In genomic region chr7:112743063-112743462, GRCm38 (mm10) we compare ENCODE assay signal across 10 mouse cellular contexts.
A peak's percentile ranks its signal among the peaks of the same experiment; 100 is the strongest.
DNase-seq lines count a peak whose midpoint lies in the region; ATAC-seq lines count a peak whose summit lies in the region.
"Had no signal": no experiment of that assay in that cellular context is flagged by ENCODE, and none has a peak within 500 bp of the region (broad histone marks: within the 10 kb centered on the region; RNA-seq: fewer than 3 reads in every experiment).

No protein-coding gene starts in this region.

- no peaks in the 10 kb centered on the region for H3K9me3 ChIP-seq in midbrain, embryonic 10.5 days (replicated peaks)
- no peaks in the 10 kb centered on the region for H3K9me3 ChIP-seq in midbrain, embryonic 16.5 days (replicated peaks; ENCODE audit: control insufficient read depth, low read length, poor library complexity, severe bottlenecking)
- H3K9me3 ChIP-seq in stomach, embryonic 16.5 days (replicated peaks; ENCODE audit: control insufficient read depth, low read length) = no peaks in the 10 kb centered on the region

- no peaks in the 10 kb centered on the region for H3K27me3 ChIP-seq in midbrain, embryonic 10.5 days (ENCODE audit: low read depth, poor library complexity, severe bottlenecking)
- H3K27me3 ChIP-seq in midbrain, embryonic 16.5 days (ENCODE audit: control insufficient read depth, insufficient read depth, low read depth, low read length) = no peaks in the 10 kb centered on the region
- H3K27me3 ChIP-seq in stomach, embryonic 16.5 days (ENCODE audit: control insufficient read depth, insufficient read depth, low read length) = no peaks in the 10 kb centered on the region

- no peak for ATAC-seq in midbrain, embryonic 16.5 days
- peak; percentile 41; the same call in 1 of the 2 replicates for ATAC-seq in stomach, embryonic 16.5 days (ENCODE audit: insufficient read depth, low FRiP score)

- peak; percentile 42 for DNase-seq in embryo, embryonic 10 days (ENCODE audit: low spot score)
- DNase-seq in embryo, embryonic 11 days = no peak
- DNase-seq in midbrain, embryonic 10.5 days (ENCODE audit: low spot score) = no peak
- DNase-seq in kidney, postnatal 25 days = peak; percentile 66 to 75
- no peak for DNase-seq in spleen, postnatal 14 days (ENCODE audit: low spot score in 2 of 2)
- no peak for DNase-seq in urinary bladder, postnatal 25 days (ENCODE audit: low spot score)
- DNase-seq: thymus, postnatal 25 days had no signal

- peak overlapping the region; percentile 36; the same call in 1 of the 2 replicates for H3K4me3 ChIP-seq in midbrain, embryonic 10.5 days
- no peak overlapping the region for H3K4me3 ChIP-seq in midbrain, embryonic 16.5 days (ENCODE audit: low read depth, low read length)
- H3K4me3 ChIP-seq in stomach, embryonic 16.5 days (replicated peaks; ENCODE audit: low read length) = no peak overlapping the region

- peaks cover 88% of the 10 kb centered on the region for H3K4me1 ChIP-seq in midbrain, embryonic 10.5 days
- peaks cover 24% of the 10 kb centered on the region for H3K4me1 ChIP-seq in midbrain, embryonic 16.5 days (ENCODE audit: control insufficient read depth, insufficient read depth, low read length)
- peaks cover 34% of the 10 kb centered on the region for H3K4me1 ChIP-seq in stomach, embryonic 16.5 days (ENCODE audit: control insufficient read depth, insufficient read depth, low read length)

- H3K4me2 ChIP-seq in midbrain, embryonic 16.5 days (ENCODE audit: low read length) = no peak overlapping the region
- 0 out of 2 replicates have a peak overlapping the region, but pooled peaks have one; percentile 38 for H3K4me2 ChIP-seq in stomach, embryonic 16.5 days (ENCODE audit: low read depth, low read length)

- no peak overlapping the region for H3K9ac ChIP-seq in midbrain, embryonic 16.5 days (ENCODE audit: low read depth, low read length)
- 0 out of 2 replicates have a peak overlapping the region, but pooled peaks have one; percentile 43 for H3K9ac ChIP-seq in stomach, embryonic 16.5 days (ENCODE audit: low read length)
- H3K9ac ChIP-seq: liver, embryonic 14.5 days had no signal

- H3K36me3 ChIP-seq in midbrain, embryonic 10.5 days = no peaks in the 10 kb centered on the region
- no peaks in the 10 kb centered on the region for H3K36me3 ChIP-seq in midbrain, embryonic 16.5 days (ENCODE audit: control insufficient read depth, insufficient read depth, low read length)
- H3K36me3 ChIP-seq in stomach, embryonic 16.5 days (ENCODE audit: control insufficient read depth, insufficient read depth, low read length) = no peaks in the 10 kb centered on the region

- peak overlapping the region; percentile 80 for H3K27ac ChIP-seq in midbrain, embryonic 10.5 days (replicated peaks)
- H3K27ac ChIP-seq in midbrain, embryonic 16.5 days (ENCODE audit: low read length) = no peak overlapping the region
- peak overlapping the region; percentile 59 for H3K27ac ChIP-seq in stomach, embryonic 16.5 days (ENCODE audit: low read length)
- H3K27ac ChIP-seq: liver, embryonic 14.5 days had no signal

- 28% methylated on average over 7 of the region's 7 CpGs for WGBS in midbrain, embryonic 10.5 days
- WGBS in midbrain, embryonic 16.5 days = 29% methylated on average over 7 of the region's 7 CpGs
- WGBS in stomach, embryonic 16.5 days = 36% methylated on average over 7 of the region's 7 CpGs

Comparison
In these comparisons a context has a peak if more than half of its experiments do, and no peak if none do; other contexts are left out.
1. DNase-seq: peak in embryo, embryonic 10 days (single experiment) and kidney, postnatal 25 days (2 of 2); none in embryo, embryonic 11 days (single experiment), midbrain, embryonic 10.5 days (single experiment), spleen, postnatal 14 days (0 of 2) and urinary bladder, postnatal 25 days (single experiment).